Mouse (Mus musculus) cortical plate, adult 2 months (tissue): ENCODE measurements around the gene Kctd12.

ENCODE experiments used
- CTCF ChIP-seq: fragments of 200-500 bp; IDR thresholded peaks from 2 replicates; pipeline ENCODE4 v1.5.1; 2011; ENCODE audit warnings: mild to moderate bottlenecking, control low read depth, low read length; ENCODE audit not compliant: insufficient read depth; ENCODE audit errors: extremely low read depth
- POLR2A ChIP-seq: fragments of 200-500 bp; IDR thresholded peaks from 2 replicates; pipeline ENCODE4 v1.6.1; 2011; ENCODE audit warnings: mild to moderate bottlenecking, low read length, control low read depth; ENCODE audit not compliant: insufficient read depth; ENCODE audit errors: extremely low read depth

DNA sequence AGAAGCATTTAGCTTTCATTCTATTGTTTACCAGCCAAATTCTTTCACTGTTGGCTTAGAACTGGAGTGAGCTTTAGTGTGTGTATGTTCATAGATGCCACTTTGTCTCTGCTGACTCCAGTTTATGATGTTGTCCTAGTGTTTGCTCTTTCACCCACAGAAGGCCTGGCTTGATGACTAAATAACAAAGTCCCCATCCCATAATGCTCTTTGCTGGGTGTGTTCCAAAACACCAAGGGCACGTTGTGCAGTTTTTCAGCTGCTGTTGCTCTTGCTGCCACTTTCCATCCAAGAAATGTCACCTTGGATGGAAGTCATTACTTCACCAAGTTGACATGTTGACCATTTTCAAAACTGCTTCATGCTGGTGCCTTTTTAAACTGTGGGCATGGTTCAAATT, 30.5 kb downstream of the Kctd12 start:
- TF ChIP-seq POLR2A (no peak), CTCF (no peak)
